Mouse (Mus musculus): ENCODE data around the gene Abcc4. TPM values are rescaled to one million over a fixed set of nuclear protein-coding genes. Genes with fewer than 3 reads are reported as not detected.
"Not testable (repeated sequence)": the region's sequence is repeated elsewhere in the genome, so short reads cannot be mapped to it uniquely, and the experiment has no call there.

Abcc4 gene
- total and polyA plus RNA-seq, 2 experiments: 0.89 to 3.0 TPM

DNA sequence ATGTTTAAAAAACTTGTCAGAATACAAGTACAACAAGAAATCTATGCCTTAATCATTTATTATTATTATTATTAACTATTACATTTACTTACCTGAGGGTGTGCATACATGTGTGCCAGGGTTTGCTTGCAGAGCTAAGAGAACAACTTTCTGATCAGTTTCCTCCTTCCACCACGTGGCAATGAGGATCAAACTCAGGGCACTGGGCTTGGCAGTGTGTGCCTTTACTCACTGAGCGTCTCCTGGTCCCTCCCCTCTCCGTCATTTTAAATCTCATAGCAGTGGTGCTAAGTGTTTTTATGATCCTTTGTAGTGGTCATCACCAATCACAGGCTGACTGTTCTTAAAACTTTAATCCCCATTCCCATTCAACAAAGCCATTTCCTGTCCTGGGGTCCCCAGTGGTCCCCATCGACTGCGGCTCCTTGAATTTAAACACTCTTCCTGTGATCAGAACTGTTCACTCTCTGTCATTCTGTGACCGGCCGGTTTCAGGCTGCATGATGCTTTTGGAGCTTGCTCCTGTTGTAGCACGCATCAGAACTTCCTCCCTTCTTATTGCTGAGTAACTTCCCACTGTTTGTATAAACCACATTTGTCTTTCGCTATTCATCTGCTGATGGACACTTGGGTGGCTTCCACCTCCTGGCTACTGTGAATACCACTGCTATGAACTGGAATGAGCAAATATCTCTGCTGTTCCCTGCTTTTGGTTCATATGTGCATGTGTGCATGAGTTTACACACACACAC, 191.6 kb downstream of the Abcc4 start:
- H3K9ac ChIP-seq (ENCODE audit: low read depth, low read length): no peak overlapping the region
- H3K4me3 ChIP-seq (ENCODE audit: insufficient read depth, low read depth, low read length): no peak overlapping the region
- no peak overlapping the region for H3K27ac ChIP-seq (replicated peaks; ENCODE audit: insufficient read depth, low read depth, low read length)
- no peaks in the 10 kb centered on the region for H3K4me1 ChIP-seq (ENCODE audit: control insufficient read depth, insufficient read depth, low read length)
- H3K36me3 ChIP-seq (ENCODE audit: control insufficient read depth, insufficient read depth, low read length): no peaks in the 10 kb centered on the region
- TF ChIP-seq POLR2A (IDR thresholded peaks at IDR 0.05; ENCODE audit: extremely low read depth, insufficient read depth, low read length): no peak
- TF ChIP-seq CTCF (IDR thresholded peaks at IDR 0.05; ENCODE audit: low read depth, low read length): no peak
- no peaks in the 10 kb centered on the region for H3K79me2 ChIP-seq (ENCODE audit: control insufficient read depth, insufficient read depth, low read length)
- H3K27me3 ChIP-seq (ENCODE audit: control insufficient read depth, insufficient read depth, low read length): no peaks in the 10 kb centered on the region
- no peak for DNase-seq (ENCODE audit: extremely low read depth, low read depth, low spot score)
- WGBS: 75% methylated on average over 9 of the region's 9 CpGs

DNA sequence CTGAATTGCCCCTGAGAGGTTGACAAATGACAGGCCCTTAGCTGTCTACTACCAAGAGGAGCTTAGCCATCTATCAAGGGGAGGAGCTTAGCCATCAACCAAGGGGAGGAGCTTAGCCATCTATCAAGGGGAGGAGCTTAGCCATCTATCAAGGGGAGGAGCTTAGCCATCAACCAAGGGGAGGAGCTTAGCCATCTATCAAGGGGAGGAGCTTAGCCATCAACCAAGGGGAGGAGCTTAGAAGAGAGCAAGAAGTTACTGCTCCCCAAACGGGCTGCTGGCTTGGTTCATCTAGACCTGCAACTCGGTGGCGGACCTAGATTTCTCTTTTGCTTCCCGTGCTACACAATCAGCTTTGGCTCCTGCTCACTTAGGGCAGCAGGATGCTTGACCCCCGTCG, 194.3 kb downstream of the Abcc4 start:
- H3K4me1 ChIP-seq (ENCODE audit: control insufficient read depth, insufficient read depth, low read length); H3K4me3 ChIP-seq (ENCODE audit: insufficient read depth, low read depth, low read length); H3K9ac ChIP-seq (ENCODE audit: low read depth, low read length); DNase-seq (ENCODE audit: extremely low read depth, low read depth, low spot score); H3K27me3 ChIP-seq (ENCODE audit: control insufficient read depth, insufficient read depth, low read length); H3K79me2 ChIP-seq (ENCODE audit: control insufficient read depth, insufficient read depth, low read length); H3K36me3 ChIP-seq (ENCODE audit: control insufficient read depth, insufficient read depth, low read length); H3K27ac ChIP-seq (replicated peaks; ENCODE audit: insufficient read depth, low read depth, low read length): not testable (repeated sequence)
- WGBS: 97% methylated on average over 6 of the region's 6 CpGs

DNA sequence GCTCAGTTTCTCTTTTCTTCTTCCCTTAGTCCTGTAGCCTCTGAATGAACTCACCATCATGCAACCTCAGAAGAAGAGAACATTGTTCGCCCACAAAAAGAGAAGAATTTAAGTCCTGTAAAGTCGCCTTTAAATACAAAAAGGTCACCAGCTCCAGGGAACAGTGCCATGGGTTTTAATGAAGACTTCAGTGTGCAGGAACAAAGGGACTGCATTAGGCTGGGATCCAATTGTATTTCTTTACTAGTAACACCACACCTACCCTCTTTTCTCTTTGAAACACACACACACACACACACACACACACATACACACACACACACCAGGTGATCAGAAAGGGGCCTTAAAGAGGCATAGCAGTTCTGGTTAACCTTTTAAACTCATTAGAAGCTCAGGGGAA, 195.2 kb downstream of the Abcc4 start:
- H3K36me3 ChIP-seq (ENCODE audit: control insufficient read depth, insufficient read depth, low read length): no peaks in the 10 kb centered on the region
- H3K79me2 ChIP-seq (ENCODE audit: control insufficient read depth, insufficient read depth, low read length): no peaks in the 10 kb centered on the region
- TF ChIP-seq POLR2A (IDR thresholded peaks at IDR 0.05; ENCODE audit: extremely low read depth, insufficient read depth, low read length): no peak
- no peak for TF ChIP-seq CTCF (IDR thresholded peaks at IDR 0.05; ENCODE audit: low read depth, low read length)
- H3K27me3 ChIP-seq (ENCODE audit: control insufficient read depth, insufficient read depth, low read length): no peaks in the 10 kb centered on the region
- H3K4me3 ChIP-seq (ENCODE audit: insufficient read depth, low read depth, low read length): no peak overlapping the region
- DNase-seq (ENCODE audit: extremely low read depth, low read depth, low spot score): no peak
- WGBS: 92% methylated on average over 2 of the region's 2 CpGs
- no peaks in the 10 kb centered on the region for H3K4me1 ChIP-seq (ENCODE audit: control insufficient read depth, insufficient read depth, low read length)
- H3K27ac ChIP-seq (replicated peaks; ENCODE audit: insufficient read depth, low read depth, low read length): no peak overlapping the region
- H3K9ac ChIP-seq (ENCODE audit: low read depth, low read length): no peak overlapping the region

DNA sequence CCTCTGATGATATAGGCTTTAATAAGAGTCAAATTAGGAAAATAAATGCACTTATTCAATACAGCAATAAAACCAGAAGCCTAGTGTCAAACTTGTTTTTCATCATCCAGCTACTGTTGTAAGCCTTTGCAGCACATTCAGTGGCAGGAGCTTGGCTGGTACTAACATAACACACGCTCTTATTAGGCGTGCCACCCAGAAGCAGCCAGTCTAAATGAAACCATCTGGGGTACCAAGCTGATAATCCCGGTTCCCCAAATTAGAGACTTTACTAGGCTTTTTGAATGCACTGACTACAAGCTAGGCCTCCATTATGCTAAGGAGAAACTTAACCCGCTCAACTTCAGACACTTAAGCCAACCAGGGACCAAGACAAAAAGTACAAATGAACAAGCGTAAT, 195.8 kb downstream of the Abcc4 start:
- Histone ChIP-seq H3K36me3 (ENCODE audit: control insufficient read depth, insufficient read depth, low read length) (no peaks in the 10 kb centered on the region), H3K79me2 (ENCODE audit: control insufficient read depth, insufficient read depth, low read length) (no peaks in the 10 kb centered on the region), H3K4me1 (ENCODE audit: control insufficient read depth, insufficient read depth, low read length) (no peaks in the 10 kb centered on the region), H3K27ac (replicated peaks; ENCODE audit: insufficient read depth, low read depth, low read length) (no peak overlapping the region), H3K4me3 (ENCODE audit: insufficient read depth, low read depth, low read length) (no peak overlapping the region), H3K9ac (ENCODE audit: low read depth, low read length) (no peak overlapping the region), H3K27me3 (ENCODE audit: control insufficient read depth, insufficient read depth, low read length) (no peaks in the 10 kb centered on the region)
- TF ChIP-seq POLR2A (IDR thresholded peaks at IDR 0.05; ENCODE audit: extremely low read depth, insufficient read depth, low read length) (no peak), CTCF (IDR thresholded peaks at IDR 0.05; ENCODE audit: low read depth, low read length) (no peak)
- no peak for DNase-seq (ENCODE audit: extremely low read depth, low read depth, low spot score)
- WGBS: 93% methylated on average over 5 of the region's 5 CpGs

DNA sequence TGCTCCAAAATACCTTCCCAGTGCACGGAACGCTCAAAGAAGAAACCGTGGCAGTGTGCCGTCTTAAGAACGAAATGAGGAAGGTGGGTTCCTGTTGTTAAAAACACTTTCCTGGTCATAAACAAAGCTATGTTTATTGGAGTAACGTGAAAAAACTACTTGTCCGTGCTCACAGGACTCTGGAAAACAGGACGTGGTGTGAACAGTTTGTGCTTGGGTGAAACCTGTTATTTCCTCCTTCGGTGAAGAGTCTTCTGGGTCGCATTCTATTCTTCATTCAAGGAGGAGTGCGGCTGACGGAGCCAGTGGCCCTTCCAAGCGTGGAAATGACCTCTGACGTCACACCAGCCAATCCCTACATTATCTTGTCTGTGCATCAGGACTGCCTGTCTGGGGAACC, 198.2 kb downstream of the Abcc4 start:
- H3K4me1 ChIP-seq (ENCODE audit: control insufficient read depth, insufficient read depth, low read length): no peaks in the 10 kb centered on the region
- 88% methylated on average over 14 of the region's 14 CpGs for whole genome bisulfite sequencing
- TF ChIP-seq POLR2A (IDR thresholded peaks at IDR 0.05; ENCODE audit: extremely low read depth, insufficient read depth, low read length) (no peak), CTCF (IDR thresholded peaks at IDR 0.05; ENCODE audit: low read depth, low read length) (no peak)
- H3K27ac ChIP-seq (replicated peaks; ENCODE audit: insufficient read depth, low read depth, low read length): no peak overlapping the region
- H3K79me2 ChIP-seq (ENCODE audit: control insufficient read depth, insufficient read depth, low read length): no peaks in the 10 kb centered on the region
- no peak overlapping the region for H3K9ac ChIP-seq (ENCODE audit: low read depth, low read length)
- no peak for DNase-seq (ENCODE audit: extremely low read depth, low read depth, low spot score)
- no peaks in the 10 kb centered on the region; the same call in 1 of the 2 replicates for H3K27me3 ChIP-seq (ENCODE audit: control insufficient read depth, insufficient read depth, low read length)
- H3K36me3 ChIP-seq (ENCODE audit: control insufficient read depth, insufficient read depth, low read length): no peaks in the 10 kb centered on the region
- no peak overlapping the region for H3K4me3 ChIP-seq (ENCODE audit: insufficient read depth, low read depth, low read length)

DNA sequence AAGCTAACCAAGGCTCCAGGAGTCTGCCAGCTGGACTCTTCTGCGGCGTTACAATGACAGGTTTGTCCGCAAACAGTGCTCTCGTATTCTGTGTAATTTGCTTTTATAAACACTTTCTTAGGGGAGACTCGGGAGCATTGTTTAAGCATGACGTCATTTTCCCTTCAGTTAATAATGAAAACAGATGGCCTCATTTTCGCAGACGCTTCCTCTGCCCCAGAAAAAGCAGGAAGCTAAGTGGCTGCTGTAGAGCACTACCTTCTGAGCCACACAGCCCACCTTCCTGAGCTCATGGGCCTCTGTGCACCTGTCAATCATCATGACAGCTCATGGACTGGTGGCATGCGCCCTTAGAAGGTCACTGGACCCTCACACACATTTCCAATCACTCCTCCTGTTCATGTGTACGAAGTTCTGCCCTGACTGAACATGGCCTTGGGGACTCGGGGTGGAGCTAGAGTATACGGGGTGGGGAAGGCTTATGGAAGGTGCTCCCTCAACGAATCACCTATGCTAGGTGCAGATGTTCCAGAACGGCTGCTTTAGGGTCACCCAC, 199.3 kb downstream of the Abcc4 start:
- Histone ChIP-seq H3K36me3 (ENCODE audit: control insufficient read depth, insufficient read depth, low read length) (no peaks in the 10 kb centered on the region), H3K4me1 (ENCODE audit: control insufficient read depth, insufficient read depth, low read length) (no peaks in the 10 kb centered on the region), H3K9ac (ENCODE audit: low read depth, low read length) (no peak overlapping the region), H3K4me3 (ENCODE audit: insufficient read depth, low read depth, low read length) (no peak overlapping the region), H3K27ac (replicated peaks; ENCODE audit: insufficient read depth, low read depth, low read length) (no peak overlapping the region), H3K79me2 (ENCODE audit: control insufficient read depth, insufficient read depth, low read length) (no peaks in the 10 kb centered on the region), H3K27me3 (ENCODE audit: control insufficient read depth, insufficient read depth, low read length) (no peaks in the 10 kb centered on the region; the same call in 1 of the 2 replicates)
- DNase-seq (ENCODE audit: extremely low read depth, low read depth, low spot score): no peak
- no peak for TF ChIP-seq CTCF (IDR thresholded peaks at IDR 0.05; ENCODE audit: low read depth, low read length)
- 47% methylated on average over 14 of the region's 14 CpGs for WGBS

All from liver, adult 2 months (tissue).